20 mouse cellular contexts compared by ENCODE assay signal in genomic region chr6:49332060-49332370, GRCm38 (mm10). TPM values are rescaled to one million over a fixed set of nuclear protein-coding genes. Genes with fewer than 3 reads are reported as not detected.
DNase-seq lines count a peak whose midpoint lies in the region; ATAC-seq and TF ChIP-seq lines count a peak whose summit lies in the region.
"Had no signal": no experiment of that assay in that cellular context is flagged by ENCODE, and none has a peak within 500 bp of the region (broad histone marks: within the 10 kb centered on the region; RNA-seq: fewer than 3 reads in every experiment).

No protein-coding gene starts in this region.

- H3K9ac ChIP-seq in midbrain, embryonic 11.5 days (ENCODE audit: low read length): no peak overlapping the region
- H3K9ac ChIP-seq in midbrain, embryonic 14.5 days (replicated peaks; ENCODE audit: low read length): no peak overlapping the region
- H3K9ac ChIP-seq in stomach, embryonic 16.5 days (ENCODE audit: low read length): no peak overlapping the region
- H3K9ac ChIP-seq: hindbrain, embryonic 13.5 days; kidney, embryonic 15.5 days; neural tube, embryonic 15.5 days had no signal

- WGBS in midbrain, embryonic 11.5 days: 71% methylated on average over 13 of the region's 13 CpGs
- WGBS in midbrain, embryonic 14.5 days: 71% methylated on average over 13 of the region's 13 CpGs
- WGBS in stomach, embryonic 16.5 days: 55% methylated on average over 13 of the region's 13 CpGs

- no peaks in the 10 kb centered on the region for H3K9me3 ChIP-seq in midbrain, embryonic 11.5 days (ENCODE audit: control insufficient read depth, low read length)
- no peaks in the 10 kb centered on the region for H3K9me3 ChIP-seq in midbrain, embryonic 14.5 days (ENCODE audit: control insufficient read depth, low read length)
- no peaks in the 10 kb centered on the region for H3K9me3 ChIP-seq in stomach, embryonic 16.5 days (replicated peaks; ENCODE audit: control insufficient read depth, low read length)
- H3K9me3 ChIP-seq: heart, embryonic 10.5 days; hindbrain, embryonic 13.5 days; kidney, embryonic 15.5 days; midbrain, embryonic 10.5 days; neural tube, embryonic 15.5 days had no signal

- H3K27ac ChIP-seq in left cerebral cortex, adult 2 months: no peak overlapping the region
- no peak overlapping the region for H3K27ac ChIP-seq in midbrain, embryonic 11.5 days (ENCODE audit: low read depth, low read length)
- H3K27ac ChIP-seq in midbrain, embryonic 14.5 days (replicated peaks; ENCODE audit: low read depth, low read length): no peak overlapping the region
- H3K27ac ChIP-seq in stomach, embryonic 16.5 days (ENCODE audit: low read length): no peak overlapping the region
- H3K27ac ChIP-seq: hindbrain, embryonic 13.5 days; kidney, embryonic 15.5 days; midbrain, embryonic 10.5 days; neural tube, embryonic 15.5 days had no signal

- intact Hi-C loops in left cerebral cortex, adult 2 months (cut with DNase I): no loop called here
- intact Hi-C loops in left cerebral cortex, postnatal 36 days (cut with DNase I): no loop called here

- H3K36me3 ChIP-seq in midbrain, embryonic 11.5 days (ENCODE audit: control insufficient read depth, insufficient read depth, low read length): no peaks in the 10 kb centered on the region
- 0 out of 2 replicates have a peak, but pooled peaks cover 3% of the 10 kb centered on the region for H3K36me3 ChIP-seq in midbrain, embryonic 14.5 days (ENCODE audit: control insufficient read depth, insufficient read depth, low read length)
- no peaks in the 10 kb centered on the region for H3K36me3 ChIP-seq in stomach, embryonic 16.5 days (ENCODE audit: control insufficient read depth, insufficient read depth, low read length)
- H3K36me3 ChIP-seq: heart, embryonic 10.5 days; midbrain, embryonic 10.5 days had no signal

- ATAC-seq in midbrain, embryonic 11.5 days (ENCODE audit: low FRiP score): no peak
- ATAC-seq in midbrain, embryonic 14.5 days (ENCODE audit: low FRiP score, low TSS enrichment): no peak
- ATAC-seq in stomach, embryonic 16.5 days (ENCODE audit: insufficient read depth, low FRiP score): no peak

- H3K27me3 ChIP-seq in midbrain, embryonic 11.5 days (ENCODE audit: control insufficient read depth, insufficient read depth, low read length): no peaks in the 10 kb centered on the region
- no peaks in the 10 kb centered on the region for H3K27me3 ChIP-seq in midbrain, embryonic 14.5 days (ENCODE audit: control insufficient read depth, insufficient read depth, low read length)
- H3K27me3 ChIP-seq in stomach, embryonic 16.5 days (ENCODE audit: control insufficient read depth, insufficient read depth, low read length): no peaks in the 10 kb centered on the region
- H3K27me3 ChIP-seq: CH12.LX; hindbrain, embryonic 13.5 days; kidney, embryonic 15.5 days; neural tube, embryonic 15.5 days had no signal

- no peaks in the 10 kb centered on the region; the same call in 1 of the 2 replicates for H3K4me1 ChIP-seq in midbrain, embryonic 11.5 days (ENCODE audit: control insufficient read depth, insufficient read depth, low read length)
- no peaks in the 10 kb centered on the region for H3K4me1 ChIP-seq in midbrain, embryonic 14.5 days (ENCODE audit: control insufficient read depth, insufficient read depth, low read length)
- no peaks in the 10 kb centered on the region for H3K4me1 ChIP-seq in stomach, embryonic 16.5 days (ENCODE audit: control insufficient read depth, insufficient read depth, low read length)
- H3K4me1 ChIP-seq: hindbrain, embryonic 13.5 days; kidney, embryonic 15.5 days; neural tube, embryonic 15.5 days had no signal

- H3K4me2 ChIP-seq in midbrain, embryonic 11.5 days: no peak overlapping the region
- no peak overlapping the region for H3K4me2 ChIP-seq in midbrain, embryonic 14.5 days (ENCODE audit: low read length)
- H3K4me2 ChIP-seq in stomach, embryonic 16.5 days (ENCODE audit: low read depth, low read length): peak overlapping the region; percentile 4; the same call in 1 of the 2 replicates
- H3K4me2 ChIP-seq: hindbrain, embryonic 13.5 days; kidney, embryonic 15.5 days; neural tube, embryonic 15.5 days had no signal

- TF ChIP-seq CTCF in left cerebral cortex, adult 2 months (IDR thresholded peaks at IDR 0.05): no peak

- H3K4me3 ChIP-seq in left cerebral cortex, adult 2 months: 0 out of 2 replicates have a peak overlapping the region, but pooled peaks have one; percentile 11
- H3K4me3 ChIP-seq in midbrain, embryonic 11.5 days (ENCODE audit: low read depth, low read length): no peak overlapping the region
- no peak overlapping the region for H3K4me3 ChIP-seq in midbrain, embryonic 14.5 days (replicated peaks; ENCODE audit: low read depth, low read length)
- H3K4me3 ChIP-seq in stomach, embryonic 16.5 days (replicated peaks; ENCODE audit: low read length): no peak overlapping the region
- H3K4me3 ChIP-seq: heart, embryonic 10.5 days; hindbrain, embryonic 13.5 days; kidney, embryonic 15.5 days; midbrain, embryonic 10.5 days; myocyte; neural tube, embryonic 15.5 days had no signal

- peak; percentile 12 to 13 for DNase-seq in adrenal gland, postnatal 36 days
- no peak for DNase-seq in adrenal gland, adult 8-10 months
- no peak for DNase-seq in left cerebral cortex, adult 2 months (ENCODE audit: extremely low spot score in 1 of 2, low spot score in 2 of 2)
- DNase-seq in left cerebral cortex, adult 8-10 months (ENCODE audit: low spot score in 2 of 2): no peak
- DNase-seq in midbrain, embryonic 11.5 days (ENCODE audit: low spot score, missing footprints): peak; percentile 81
- DNase-seq in midbrain, embryonic 14.5 days: no peak
- no peak for DNase-seq in left cerebral cortex, postnatal 36 days (ENCODE audit: low spot score in 2 of 2)
- DNase-seq: adrenal gland, postnatal 10 days; cerebellum, adult 9-11 months; gastrocnemius, postnatal 14 days; layer of hippocampus, postnatal 36 days; thymus, adult 18-20 months had no signal

RNA-seq across cellular contexts. Expression of gene Ccdc126, which starts 12.9 kb away (rescaled TPM):
- 10 to 100 TPM; 16.1 to 17.4 TPM for total RNA-seq in adrenal gland, postnatal 36 days (2021)
- total RNA-seq in adrenal gland, adult 8-10 months (2022): 10 to 100 TPM; 15.8 to 21.2 (median 18.8) TPM
- total RNA-seq in left cerebral cortex, adult 2 months (2021): 1 to 10 TPM; 7.9 to 9.0 TPM
- total RNA-seq in left cerebral cortex, adult 8-10 months (2022): 10 to 100 TPM in 1 of 4 experiments, 1 to 10 TPM in 3; 7.9 to 10.0 (median 9.0) TPM
- polyA plus RNA-seq in midbrain, embryonic 11.5 days (2014; fragmentation: Nextera tagmentation; extraction: Ambion mirVana): 6.4 and 7.6 TPM in 2 replicates
- 10.1 and 11.0 TPM in 2 replicates for polyA plus RNA-seq in midbrain, embryonic 14.5 days (2014; fragmentation: Nextera tagmentation; extraction: Ambion mirVana)
- 13.3 and 13.6 TPM in 2 replicates for polyA plus RNA-seq in stomach, embryonic 16.5 days (2015; fragmentation: Nextera tagmentation; extraction: Ambion mirVana)
- total RNA-seq in left cerebral cortex, postnatal 36 days (2021): 10 to 100 TPM in 1 of 2 experiments, 1 to 10 TPM in 1; 9.3 to 10.3 TPM

RNA-seq across cellular contexts. Expression of gene Fam221a, which starts 35.5 kb away (rescaled TPM):
- total RNA-seq in adrenal gland, postnatal 36 days (2021): 1 to 10 TPM; 1.9 to 2.5 TPM
- total RNA-seq in adrenal gland, adult 8-10 months (2022): 1 to 10 TPM; 1.4 to 3.5 (median 2.4) TPM
- total RNA-seq in left cerebral cortex, adult 2 months (2021): 1 to 10 TPM; 1.2 to 1.4 TPM
- total RNA-seq in left cerebral cortex, adult 8-10 months (2022): 1 to 10 TPM; 1.2 to 2.2 (median 1.8) TPM
- 5.0 and 6.0 TPM in 2 replicates for polyA plus RNA-seq in midbrain, embryonic 11.5 days (2014; fragmentation: Nextera tagmentation; extraction: Ambion mirVana)
- polyA plus RNA-seq in midbrain, embryonic 14.5 days (2014; fragmentation: Nextera tagmentation; extraction: Ambion mirVana): 2.6 and 3.4 TPM in 2 replicates
- polyA plus RNA-seq in stomach, embryonic 16.5 days (2015; fragmentation: Nextera tagmentation; extraction: Ambion mirVana): 6.4 and 7.6 TPM in 2 replicates
- total RNA-seq in left cerebral cortex, postnatal 36 days (2021): under 1 TPM; 0.52 to 0.94 TPM
- total RNA-seq: CH12.LX had no signal

Comparison
In these comparisons a context has a peak if more than half of its experiments do, and no peak if none do; other contexts are left out.
1. DNase-seq: peak in adrenal gland, postnatal 36 days (2 of 2) and midbrain, embryonic 11.5 days (single experiment); none in adrenal gland, adult 8-10 months (single experiment), left cerebral cortex, adult 2 months (0 of 2), left cerebral cortex, adult 8-10 months (0 of 2), midbrain, embryonic 14.5 days (single experiment) and left cerebral cortex, postnatal 36 days (0 of 2).